Mouse (Mus musculus) layer of hippocampus, adult 2 months (tissue): ENCODE measurements around the gene Alkbh3. TPM values are rescaled to one million over a fixed set of nuclear protein-coding genes. Genes with fewer than 3 reads are reported as not detected.

Experiments used
- DNase-seq, 2 experiments: peaks; one replicate each; pipeline ENCODE4 v3.0.0; 2022; ENCODE audit warnings: low spot score in 2 of 2
- H3K27ac ChIP-seq: fragments of 200-600 bp; 2 replicates; pipeline ENCODE4 v1.8.1; 2022
- H3K4me3 ChIP-seq: fragments of 200-600 bp; 2 replicates; pipeline ENCODE4 v1.8.1; 2022; ENCODE audit warnings: mild to moderate bottlenecking
- CTCF ChIP-seq: fragments of 200-600 bp; conservative IDR thresholded peaks from 2 replicates; pipeline ENCODE4 v1.8.1; 2022; ENCODE audit warnings: antibody characterized with exemption, mild to moderate bottlenecking, moderate library complexity
- total RNA-seq, 2 experiments: library from RNA; stranded (reverse); gene quantifications; 2 replicates each; pipeline ENCODE4 v1.2.3; 2021

The Alkbh3 gene
- total RNA-seq, 2 experiments from 2014 or later: 22.7 to 28.1 TPM

DNA sequence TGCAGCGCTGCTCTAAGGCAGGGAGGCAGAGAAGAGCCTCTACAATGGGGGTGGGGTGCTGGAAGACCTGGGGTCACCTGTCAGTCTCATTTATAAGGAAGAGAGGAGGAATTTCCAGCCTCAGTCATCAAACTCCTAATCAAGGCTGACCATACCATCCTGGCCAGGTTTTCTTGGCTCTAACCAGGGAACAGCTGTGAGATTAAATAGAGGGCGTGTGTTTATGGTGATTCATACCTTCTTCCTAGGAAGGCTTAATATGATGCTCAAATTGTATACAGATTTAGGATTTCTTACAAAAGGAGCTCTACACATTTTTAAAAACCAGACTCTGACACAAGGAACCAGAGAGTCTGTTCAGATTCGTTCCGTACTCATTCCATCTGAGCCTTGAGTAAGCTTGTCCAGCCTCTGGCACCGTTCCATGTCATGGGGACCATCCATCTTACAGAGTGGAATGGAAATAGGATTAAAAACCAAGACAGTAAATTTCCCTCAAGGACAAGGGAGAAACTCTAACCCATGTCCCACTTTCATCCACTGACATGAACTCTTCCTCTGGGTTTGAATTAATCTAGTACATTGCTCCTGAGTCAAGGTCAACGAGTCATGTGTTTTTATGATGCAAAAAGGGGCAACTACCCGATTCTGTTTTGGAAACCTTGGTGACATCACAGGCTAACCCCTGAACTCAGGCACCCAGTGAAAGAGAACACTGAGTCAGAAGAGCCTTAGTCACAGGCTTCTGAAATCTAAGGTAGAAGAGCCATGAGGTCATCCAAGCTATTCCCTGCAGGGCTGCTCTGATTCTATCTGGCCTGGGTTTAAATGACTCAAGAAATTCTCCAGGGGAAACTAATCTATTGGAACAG is 31.1 kb downstream of the Alkbh3 start:
- TF ChIP-seq CTCF: no peak
- peak overlapping the region; percentile 39 for H3K27ac ChIP-seq
- DNase-seq: no peak

DNA sequence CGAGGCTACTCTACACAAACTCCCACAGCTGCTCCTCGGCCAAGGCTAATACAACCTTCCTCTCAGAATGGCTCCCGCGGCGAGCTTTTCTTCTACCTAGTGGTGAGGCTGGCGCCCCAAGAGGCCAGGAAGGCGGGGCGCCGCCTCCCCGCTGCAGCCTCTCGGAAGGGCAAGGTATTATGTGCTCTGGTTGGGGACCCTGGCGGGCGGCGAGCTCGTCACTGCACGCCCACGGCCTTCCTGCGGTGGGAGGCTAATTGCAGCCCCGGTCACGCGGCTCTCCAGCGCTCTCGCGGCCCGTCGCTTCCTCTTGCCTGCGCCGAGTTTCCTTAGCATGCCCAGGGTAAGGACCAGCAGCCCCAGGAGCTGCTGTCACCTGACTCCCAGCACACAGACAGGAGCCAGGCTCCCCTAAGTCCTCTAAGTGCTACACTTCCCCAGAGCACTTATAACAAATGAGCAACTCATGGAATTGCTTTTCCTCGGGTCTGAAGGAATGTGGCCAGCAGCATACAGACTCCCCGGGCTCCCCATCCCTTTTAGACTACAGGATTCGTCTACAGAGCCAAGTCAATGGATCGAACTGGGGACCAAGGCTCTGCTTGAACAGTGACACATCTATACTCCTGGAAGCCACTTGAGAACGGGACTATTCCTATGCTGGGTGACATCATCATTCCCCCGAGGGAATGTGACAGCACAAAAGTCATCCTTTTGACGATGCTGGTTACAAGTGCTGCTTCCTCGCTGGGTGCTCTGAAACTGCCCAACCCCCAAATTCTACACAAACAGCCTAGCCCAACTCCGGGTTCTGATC is 34.0 kb downstream of the Alkbh3 start:
- TF ChIP-seq CTCF: peak; percentile 64
- Histone ChIP-seq H3K27ac (peak overlapping the region; percentile 89), H3K4me3 (peak overlapping the region; percentile 56)
- peak; percentile 45 to 51 for DNase-seq

More for the DNA sequence above, 31.1 kb downstream of the Alkbh3 start:
- no peak overlapping the region for H3K4me3 ChIP-seq

DNA sequence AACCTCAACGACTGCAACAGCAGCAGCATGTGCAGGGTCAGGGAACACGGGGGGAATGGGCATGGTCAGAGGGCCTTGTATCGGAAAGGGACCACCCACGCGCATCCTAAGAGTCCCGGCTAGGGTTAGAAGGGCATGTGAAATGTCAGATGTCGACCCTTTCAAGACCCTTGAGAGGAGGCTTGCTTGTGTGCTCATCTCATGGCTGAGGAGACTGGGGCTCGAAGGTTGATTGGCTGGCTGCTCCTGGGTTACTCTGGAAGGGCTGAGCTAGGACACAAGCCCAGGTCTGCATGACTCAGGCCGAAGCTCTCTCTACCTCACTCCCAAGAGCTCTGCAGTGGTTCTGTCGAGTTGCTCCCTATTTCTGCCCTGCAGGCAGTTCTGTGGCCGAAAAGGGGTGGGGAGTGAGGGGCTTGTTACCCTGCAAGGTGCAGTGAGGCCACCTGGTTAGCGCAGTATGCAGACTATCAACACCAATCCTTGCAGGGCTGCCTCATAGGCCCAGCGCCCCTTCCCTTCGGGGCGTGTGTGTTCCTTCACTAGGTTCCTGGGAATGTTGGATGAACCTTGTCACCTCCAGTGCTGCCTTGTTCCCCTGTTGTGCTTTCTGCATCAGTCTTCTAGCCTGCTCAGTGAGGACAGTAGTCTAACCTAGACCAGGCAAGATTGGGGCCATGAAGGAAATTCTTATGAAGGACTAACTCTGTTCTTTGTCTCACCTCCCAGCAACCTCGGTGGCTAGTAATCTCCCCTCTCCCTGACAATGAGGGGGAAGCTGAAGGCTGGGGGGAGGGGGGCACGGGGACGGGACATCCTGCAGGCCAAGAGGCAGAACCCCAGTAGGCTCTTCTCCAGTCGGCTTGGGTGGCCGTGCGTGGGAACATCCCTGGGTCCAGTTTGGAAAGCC is 34.8 kb downstream of the Alkbh3 start:
- DNase-seq: no peak
- Histone ChIP-seq H3K27ac (peak overlapping the region; percentile 89), H3K4me3 (peak overlapping the region; percentile 56)
- no peak for TF ChIP-seq CTCF

DNA sequence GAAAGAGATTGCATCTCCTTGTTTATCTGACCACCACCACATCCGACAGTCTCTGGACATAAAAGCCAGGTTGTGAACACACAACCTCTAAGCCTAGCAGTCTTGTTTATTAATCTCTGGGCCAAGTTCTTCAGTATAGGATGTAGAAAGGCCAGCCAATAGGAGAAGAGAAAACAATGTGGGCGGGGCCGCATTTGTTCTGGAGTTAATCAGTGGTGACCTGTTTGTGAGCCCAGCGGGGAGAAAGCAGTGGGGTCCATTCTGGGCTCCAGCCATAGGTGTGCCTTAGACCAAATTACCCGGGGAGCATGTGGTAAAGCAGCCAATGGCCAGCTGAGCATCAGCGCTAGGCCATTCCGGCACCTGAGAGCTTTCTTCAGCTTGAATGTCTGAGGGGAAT is 35.6 kb downstream of the Alkbh3 start:
- no peak overlapping the region for H3K27ac ChIP-seq
- no peak for TF ChIP-seq CTCF
- DNase-seq: no peak

DNA sequence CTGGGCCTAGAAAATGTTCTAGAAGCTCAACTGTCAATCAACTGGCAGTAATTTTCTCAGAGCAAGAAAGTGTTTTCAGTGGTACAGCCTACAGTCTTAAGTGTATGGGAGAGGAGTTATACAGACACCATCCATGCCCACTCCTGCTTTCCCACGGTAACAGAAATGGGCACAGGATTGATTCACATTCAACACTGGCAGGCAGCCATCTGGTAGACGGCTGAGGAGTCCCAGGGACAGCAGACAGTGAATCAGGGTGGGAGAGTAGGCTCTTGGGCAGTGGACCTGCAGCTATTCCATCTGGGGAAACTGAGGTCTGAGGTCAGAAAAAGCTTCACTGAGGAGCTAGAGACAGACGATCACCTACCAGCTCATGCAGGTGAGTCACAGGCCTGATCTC is 39.0 kb downstream of the Alkbh3 start:
- no peak overlapping the region for H3K4me3 ChIP-seq
- DNase-seq: no peak
- no peak overlapping the region for H3K27ac ChIP-seq
- TF ChIP-seq CTCF: no peak

More for the DNA sequence above, 35.6 kb downstream of the Alkbh3 start:
- H3K4me3 ChIP-seq: no peak overlapping the region

DNA sequence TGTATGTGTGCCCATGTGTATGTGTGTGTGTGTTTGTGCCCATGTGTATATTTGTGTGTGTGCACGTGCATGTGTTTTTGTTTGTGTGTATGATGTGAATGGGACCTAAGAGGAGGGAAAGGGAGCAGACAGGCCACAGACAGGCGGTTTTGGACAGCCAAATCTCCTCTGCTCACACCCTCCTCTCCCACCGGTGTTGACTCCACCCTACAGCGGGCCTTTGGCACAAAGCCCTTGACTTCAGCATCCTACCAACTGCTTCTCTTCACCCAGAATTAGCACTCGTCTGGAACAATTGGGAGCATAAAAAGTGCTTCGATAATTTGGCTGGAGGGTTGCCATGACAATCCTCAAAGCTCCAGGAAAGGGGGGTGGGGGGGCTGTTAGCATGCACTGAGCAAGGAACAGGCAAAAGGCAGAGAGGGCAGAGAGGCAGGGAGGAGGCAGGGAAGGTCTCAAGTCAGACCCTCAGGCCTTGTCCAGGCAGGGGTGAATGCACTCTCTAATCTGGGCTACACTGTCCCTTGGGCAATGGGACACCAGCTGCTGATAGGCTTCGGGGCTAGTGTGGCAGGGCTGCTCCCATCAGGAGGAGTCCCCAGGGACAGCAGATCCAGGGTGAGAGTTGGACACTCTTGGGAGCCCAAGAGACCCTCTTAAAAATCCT is 46.0 kb downstream of the Alkbh3 start:
- TF ChIP-seq CTCF: no peak
- Histone ChIP-seq H3K27ac (peak overlapping the region; percentile 91), H3K4me3 (no peak overlapping the region)
- peak; percentile 64 to 71 for DNase-seq

DNA sequence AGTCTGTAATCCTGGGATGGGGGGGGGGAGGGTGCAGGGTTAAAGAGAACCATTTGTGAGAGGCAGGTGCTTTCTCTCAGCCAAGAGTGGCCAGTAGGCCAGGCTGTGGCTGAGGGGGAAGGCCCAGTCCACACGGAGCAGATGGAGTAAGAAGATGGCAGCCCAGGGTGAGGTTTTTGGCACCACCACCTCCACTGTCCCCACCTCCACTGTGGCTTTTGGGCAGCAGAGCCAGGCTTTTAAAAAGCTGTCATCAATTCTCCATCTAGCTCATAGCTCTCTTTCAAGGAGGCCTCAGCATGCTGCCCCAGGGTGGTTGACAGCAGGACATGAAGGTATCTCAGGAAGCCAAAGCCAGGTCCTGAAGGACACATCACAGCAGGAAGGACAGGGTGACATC is 46.8 kb downstream of the Alkbh3 start:
- no peak for DNase-seq
- Histone ChIP-seq H3K4me3 (no peak overlapping the region), H3K27ac (peak overlapping the region; percentile 63)
- no peak for TF ChIP-seq CTCF

DNA sequence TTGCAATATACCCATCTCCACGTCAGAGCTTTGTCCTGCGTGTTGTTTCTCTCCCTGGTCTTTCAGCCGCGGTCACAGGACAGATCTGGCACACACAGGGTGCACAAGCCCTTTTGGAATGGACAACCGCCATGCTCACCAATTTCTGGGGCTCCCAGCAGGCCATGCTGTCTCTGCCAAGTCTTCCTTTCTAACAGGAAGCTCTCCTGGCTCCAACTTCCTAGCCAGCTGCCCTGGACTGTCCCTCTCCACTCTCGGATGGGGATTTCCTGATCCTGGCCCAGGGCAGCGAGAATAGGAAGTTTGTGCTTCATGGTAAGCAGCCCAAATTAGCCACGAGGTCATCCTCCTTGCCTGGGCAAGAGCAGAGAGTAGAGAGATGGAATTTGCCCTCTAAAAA is 48.9 kb downstream of the Alkbh3 start:
- Histone ChIP-seq H3K4me3 (no peak overlapping the region), H3K27ac (peak overlapping the region; percentile 32; the same call in 1 of the 2 replicates)
- no peak for DNase-seq
- no peak for TF ChIP-seq CTCF

DNA sequence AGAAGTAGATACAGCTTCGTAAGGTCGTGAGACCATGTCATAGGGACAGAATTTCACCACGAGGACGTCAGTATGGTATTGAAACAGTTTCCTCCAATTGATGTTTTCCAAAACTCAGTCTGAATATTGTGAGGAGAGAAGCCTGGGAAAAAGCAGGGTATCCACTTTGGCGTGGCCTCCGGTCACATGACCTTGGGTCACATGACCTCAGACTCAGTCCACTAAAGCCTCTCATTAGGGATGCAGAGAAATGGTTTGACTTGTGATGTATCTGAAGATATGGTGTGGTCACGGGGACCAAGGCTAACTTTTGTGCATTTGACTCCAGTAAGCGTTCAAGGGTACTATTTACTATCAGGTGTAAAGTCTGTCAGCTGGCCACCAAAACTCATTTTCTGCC is 51.3 kb downstream of the Alkbh3 start:
- no peak overlapping the region for H3K4me3 ChIP-seq
- no peak overlapping the region for H3K27ac ChIP-seq
- TF ChIP-seq CTCF: no peak
- no peak for DNase-seq

DNA sequence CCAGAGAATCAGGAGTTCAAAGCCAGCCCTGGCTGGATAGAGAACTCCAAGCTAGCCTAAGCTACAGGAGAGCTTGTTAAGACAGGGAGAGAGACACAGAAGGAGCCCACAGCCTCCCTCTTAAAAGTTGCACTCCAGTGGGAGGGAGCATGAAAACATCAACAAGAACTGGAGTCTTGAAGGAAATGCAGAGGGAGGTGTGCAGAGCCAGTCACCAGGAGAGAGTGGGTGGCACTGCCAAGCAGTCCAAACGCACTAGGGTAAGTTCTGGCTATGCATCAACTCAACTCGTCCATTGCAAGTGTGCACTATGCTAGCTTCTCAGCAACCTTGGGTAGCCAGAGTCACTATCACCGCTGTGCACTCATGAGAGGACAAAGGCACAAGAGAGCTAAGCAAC is 52.4 kb downstream of the Alkbh3 start:
- DNase-seq: no peak
- Histone ChIP-seq H3K4me3 (no peak overlapping the region), H3K27ac (peak overlapping the region; percentile 97; the same call in 1 of the 2 replicates)
- TF ChIP-seq CTCF: no peak

DNA sequence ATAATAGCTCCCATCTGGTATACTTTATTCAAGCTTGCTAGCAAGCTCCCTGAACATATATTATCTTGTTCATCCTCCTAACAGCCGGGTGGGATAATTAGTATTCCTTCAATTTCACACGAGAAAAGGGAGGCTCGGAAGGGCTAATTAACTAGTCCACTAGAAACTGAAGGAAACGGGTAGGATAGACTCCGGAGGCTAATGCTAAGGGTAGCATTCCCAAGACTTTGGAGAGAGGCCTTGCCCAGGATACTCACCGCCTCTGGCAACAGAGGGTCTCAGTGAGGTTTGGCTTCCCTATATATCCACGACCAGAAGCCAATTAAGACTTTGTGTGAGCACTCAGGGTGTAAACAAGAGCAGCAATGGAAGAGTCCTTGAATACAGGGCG is 52.8 kb downstream of the Alkbh3 start:
- Histone ChIP-seq H3K4me3 (no peak overlapping the region), H3K27ac (peak overlapping the region; percentile 97; the same call in 1 of the 2 replicates)
- no peak for DNase-seq
- no peak for TF ChIP-seq CTCF
